Mouse (Mus musculus): ENCODE measurements around the gene Dock10.

The Dock10 gene

GRCm38 (mm10) chr1:80661506-80662402 lies 96.6 kb downstream of the Dock10 start:
- DNase-seq (ENCODE audit: extremely low read depth, low read depth, low spot score) = no peak

GRCm38 (mm10) chr1:80659465-80660245 lies 98.7 kb downstream of the Dock10 start:
- no peak for DNase-seq (ENCODE audit: extremely low read depth, low read depth, low spot score)

- no peak for DNase-seq (ENCODE audit: extremely low read depth, low read depth, low spot score)
Measured at GRCm38 (mm10) chr1:80656389-80656788, 101.9 kb downstream of the Dock10 start.

- no peak for DNase-seq (ENCODE audit: extremely low read depth, low read depth, low spot score)
Measured at GRCm38 (mm10) chr1:80655854-80656253, 102.5 kb downstream of the Dock10 start.

GRCm38 (mm10) chr1:80655195-80655594 lies 103.1 kb downstream of the Dock10 start:
- no peak for DNase-seq (ENCODE audit: extremely low read depth, low read depth, low spot score)

GRCm38 (mm10) chr1:80654177-80654576 lies 104.2 kb downstream of the Dock10 start:
- no peak for DNase-seq (ENCODE audit: extremely low read depth, low read depth, low spot score)

- no peak for DNase-seq (ENCODE audit: extremely low read depth, low read depth, low spot score)
Measured at GRCm38 (mm10) chr1:80652803-80653202, 105.5 kb downstream of the Dock10 start.

- DNase-seq (ENCODE audit: extremely low read depth, low read depth, low spot score) = no peak
Measured at GRCm38 (mm10) chr1:80652083-80652482, 106.2 kb downstream of the Dock10 start.

GRCm38 (mm10) chr1:80646602-80647001 lies 111.7 kb downstream of the Dock10 start:
- no peak for DNase-seq (ENCODE audit: extremely low read depth, low read depth, low spot score)

GRCm38 (mm10) chr1:80643866-80644451 lies 114.4 kb downstream of the Dock10 start:
- no peak for DNase-seq (ENCODE audit: extremely low read depth, low read depth, low spot score)

GRCm38 (mm10) chr1:80641832-80642231 lies 116.5 kb downstream of the Dock10 start:
- DNase-seq (ENCODE audit: extremely low read depth, low read depth, low spot score) = no peak

GRCm38 (mm10) chr1:80641288-80641687 lies 117.0 kb downstream of the Dock10 start:
- DNase-seq (ENCODE audit: extremely low read depth, low read depth, low spot score) = no peak

GRCm38 (mm10) chr1:80639553-80639952 lies 118.8 kb downstream of the Dock10 start:
- DNase-seq (ENCODE audit: extremely low read depth, low read depth, low spot score) = no peak

GRCm38 (mm10) chr1:80637214-80637705 lies 121.1 kb downstream of the Dock10 start:
- DNase-seq (ENCODE audit: extremely low read depth, low read depth, low spot score) = no peak

- DNase-seq (ENCODE audit: extremely low read depth, low read depth, low spot score) = no peak
Measured at GRCm38 (mm10) chr1:80635825-80636224, 122.5 kb downstream of the Dock10 start.

GRCm38 (mm10) chr1:80633536-80633935 lies 124.8 kb downstream of the Dock10 start:
- no peak for DNase-seq (ENCODE audit: extremely low read depth, low read depth, low spot score)

- no peak for DNase-seq (ENCODE audit: extremely low read depth, low read depth, low spot score)
Measured at GRCm38 (mm10) chr1:80630179-80631149, 127.9 kb downstream of the Dock10 start.

- DNase-seq (ENCODE audit: extremely low read depth, low read depth, low spot score) = no peak
Measured at GRCm38 (mm10) chr1:80628054-80628453, 130.3 kb downstream of the Dock10 start.

GRCm38 (mm10) chr1:80626800-80627199 lies 131.5 kb downstream of the Dock10 start:
- DNase-seq (ENCODE audit: extremely low read depth, low read depth, low spot score) = no peak

GRCm38 (mm10) chr1:80625371-80625770 lies 133.0 kb downstream of the Dock10 start:
- DNase-seq (ENCODE audit: extremely low read depth, low read depth, low spot score) = no peak

All from fat pad, adult 2 months (tissue).